Mouse (Mus musculus): ENCODE measurements around the gene Tcl1b3.
"Not testable (repeated sequence)": the region's sequence is repeated elsewhere in the genome, so short reads cannot be mapped to it uniquely, and the experiment has no call there.

The Tcl1b3 gene

DNA sequence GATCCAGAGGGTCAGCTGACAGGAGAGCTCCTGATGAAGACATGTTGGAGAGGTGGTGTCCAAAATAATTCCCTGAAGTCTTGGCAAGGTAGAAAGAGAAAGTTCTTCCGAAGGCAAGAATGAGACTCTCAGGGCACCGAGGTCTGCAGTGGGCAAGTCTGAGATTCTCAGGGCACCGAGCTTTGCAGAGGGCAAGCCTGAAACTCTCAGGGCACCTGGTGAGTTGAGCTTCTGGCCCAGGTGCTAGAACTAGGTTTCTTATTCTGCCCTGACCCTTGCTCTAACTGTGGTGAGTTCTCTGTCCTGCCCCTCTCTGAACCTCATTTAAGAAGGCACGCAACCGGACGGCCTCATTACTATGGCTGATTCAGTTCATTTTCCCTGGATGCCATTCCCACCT, at the start of gene Tcl1b3:
TSS of gene Tcl1b3 (plus strand) at position 301 of the 400 bp plus-strand sequence.
- not testable (repeated sequence) for DNase-seq (ENCODE audit: low spot score in 2 of 2)

DNA sequence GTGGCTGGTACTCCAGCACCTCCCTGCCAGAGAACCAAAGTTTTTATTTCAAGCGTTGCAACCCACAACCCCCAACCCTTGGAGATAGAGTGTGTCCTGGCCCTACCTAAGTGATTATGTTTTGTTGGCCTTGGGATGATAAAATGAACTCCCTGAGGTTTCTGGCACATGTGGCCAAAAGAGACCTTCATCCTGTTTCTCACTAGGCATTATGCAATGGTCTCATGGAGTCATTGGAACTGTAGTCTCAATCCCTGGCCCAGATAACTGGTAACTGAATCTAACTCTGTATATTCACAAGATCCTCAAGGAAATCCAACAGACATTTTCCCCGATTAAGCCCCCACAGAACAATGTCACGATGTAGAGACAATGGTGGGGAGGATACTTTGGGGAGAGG, 47.7 kb upstream of the Tcl1b3 start:
- DNase-seq (ENCODE audit: low spot score in 2 of 2), result no peak

DNA sequence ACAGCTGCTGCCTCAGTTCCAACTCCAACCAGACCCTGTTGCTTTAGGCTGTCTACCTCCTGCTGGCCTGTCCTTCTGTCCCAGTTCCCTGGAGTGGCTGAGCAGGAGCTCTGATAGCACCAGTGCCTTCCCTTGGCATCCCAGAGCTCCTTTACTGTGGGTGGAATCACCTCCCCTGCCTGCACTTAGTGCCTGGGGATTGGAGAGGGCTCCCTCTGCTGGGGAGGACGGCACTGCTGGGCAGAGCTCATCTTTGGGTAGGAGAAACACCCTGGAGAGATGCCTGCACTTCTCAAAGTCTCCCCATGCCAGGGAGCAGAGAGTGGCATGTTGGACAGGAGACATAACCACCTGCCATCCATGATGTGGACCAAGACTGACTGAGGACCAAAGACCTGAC, 45.9 kb upstream of the Tcl1b3 start:
- not testable (repeated sequence) for DNase-seq (ENCODE audit: low spot score in 2 of 2)

DNA sequence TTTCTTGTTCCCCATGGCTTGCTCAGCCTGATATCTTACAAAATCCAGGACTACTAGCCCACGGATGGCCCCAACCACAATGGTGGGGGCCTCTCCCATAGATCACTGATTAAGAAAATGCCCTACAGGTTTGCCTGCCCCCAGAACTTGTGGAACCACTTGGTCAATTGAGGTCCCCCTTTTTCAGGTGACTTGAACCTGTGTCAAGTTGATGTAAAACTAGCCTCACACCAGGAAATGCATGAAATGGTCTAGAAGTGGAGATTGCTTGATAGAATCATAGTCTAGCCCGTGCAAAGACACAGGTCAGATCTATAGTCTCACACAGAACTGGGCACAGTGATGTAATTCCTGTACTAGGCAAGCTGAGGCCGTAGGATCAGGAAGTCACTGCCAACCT, 45.1 kb upstream of the Tcl1b3 start, which contains the start of gene Tcl1b2:
TSS of gene Tcl1b2 (plus strand) at position 301 of the 400 bp plus-strand sequence.
- DNase-seq (ENCODE audit: low spot score in 2 of 2), result no peak

DNA sequence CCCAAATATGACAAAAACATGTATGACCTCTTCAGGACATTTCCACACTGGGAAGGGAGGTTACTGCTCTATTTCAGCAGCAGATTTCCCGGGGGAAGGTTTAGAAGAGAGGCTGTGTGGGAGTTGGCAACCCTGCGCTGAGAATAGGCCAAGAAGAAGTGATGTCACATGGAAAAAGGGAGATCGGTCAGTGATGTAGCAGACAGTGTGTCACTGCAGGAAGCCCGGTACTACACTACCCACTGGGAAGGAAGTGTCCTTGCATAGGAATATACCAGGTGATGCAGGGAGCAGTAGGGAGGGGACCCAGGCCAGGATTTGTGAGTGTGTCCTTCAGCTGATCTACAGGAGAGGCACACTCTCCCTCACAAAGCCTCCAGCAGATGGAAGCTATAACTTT, 35.6 kb upstream of the Tcl1b3 start:
- not testable (repeated sequence) for DNase-seq (ENCODE audit: low spot score in 2 of 2)

DNA sequence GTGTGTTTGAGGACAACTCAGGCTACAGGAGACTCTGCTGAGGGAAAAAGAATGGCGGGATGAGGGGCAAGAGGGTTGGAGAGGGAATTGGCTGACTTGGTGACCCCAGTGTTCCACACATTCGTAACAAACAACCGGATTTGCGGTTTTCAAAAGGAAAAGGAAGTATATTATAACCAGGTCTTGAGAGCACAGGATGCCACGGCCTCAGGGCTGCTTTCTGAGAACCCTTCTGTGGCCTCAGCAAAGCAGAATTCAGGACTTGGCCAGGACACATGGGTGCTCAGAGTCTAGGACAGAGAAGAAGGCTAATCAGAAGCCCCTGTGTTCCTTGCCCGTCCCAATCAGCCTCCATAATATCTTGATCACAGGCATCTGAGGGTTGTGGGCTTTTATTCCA, 32.0 kb upstream of the Tcl1b3 start:
- no peak for DNase-seq (ENCODE audit: low spot score in 2 of 2)

DNA sequence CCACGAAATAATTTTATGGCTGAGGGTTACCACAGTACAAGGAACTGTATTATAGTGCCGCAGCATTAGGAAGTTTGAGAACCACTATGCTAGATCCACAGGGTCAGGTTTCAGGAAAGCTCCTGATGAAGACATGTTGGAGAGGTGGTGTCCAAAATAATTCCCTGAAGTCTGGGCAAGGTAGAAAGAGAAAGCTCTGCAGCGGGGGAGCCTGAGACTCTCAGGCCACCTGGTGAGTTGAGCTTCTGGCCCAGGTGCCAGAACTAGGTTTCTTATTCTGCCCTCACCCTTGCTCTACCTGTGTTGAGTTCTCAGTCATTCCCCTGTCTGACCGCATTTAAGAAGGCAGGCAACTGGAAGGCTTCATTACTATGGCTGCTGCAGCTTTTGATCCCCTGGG, 31.5 kb upstream of the Tcl1b3 start, which contains the start of gene Tcl1b1:
TSS of gene Tcl1b1 (plus strand) at position 301 of the 400 bp plus-strand sequence.
- DNase-seq (ENCODE audit: low spot score in 2 of 2), result no peak

DNA sequence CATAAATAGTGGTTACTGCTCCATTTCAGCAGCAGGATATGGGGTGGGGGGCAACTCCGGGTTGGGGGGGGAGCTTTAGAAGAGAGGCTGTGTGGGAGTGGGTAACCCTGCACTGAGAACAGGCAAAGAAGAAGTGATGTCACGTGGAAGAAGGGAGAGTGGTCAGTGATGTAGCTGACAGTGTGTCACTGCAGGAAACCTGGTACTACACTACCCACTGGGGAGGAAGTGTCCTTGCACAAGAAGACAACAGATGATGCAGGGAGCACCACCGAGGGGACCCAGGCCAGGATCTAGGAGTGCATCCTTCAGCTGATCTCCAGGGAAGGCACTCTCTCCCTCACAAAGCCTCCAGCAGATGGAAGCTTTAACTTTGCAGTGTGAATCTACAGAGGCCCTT, 24.1 kb upstream of the Tcl1b3 start:
- DNase-seq (ENCODE audit: low spot score in 2 of 2), result no peak

DNA sequence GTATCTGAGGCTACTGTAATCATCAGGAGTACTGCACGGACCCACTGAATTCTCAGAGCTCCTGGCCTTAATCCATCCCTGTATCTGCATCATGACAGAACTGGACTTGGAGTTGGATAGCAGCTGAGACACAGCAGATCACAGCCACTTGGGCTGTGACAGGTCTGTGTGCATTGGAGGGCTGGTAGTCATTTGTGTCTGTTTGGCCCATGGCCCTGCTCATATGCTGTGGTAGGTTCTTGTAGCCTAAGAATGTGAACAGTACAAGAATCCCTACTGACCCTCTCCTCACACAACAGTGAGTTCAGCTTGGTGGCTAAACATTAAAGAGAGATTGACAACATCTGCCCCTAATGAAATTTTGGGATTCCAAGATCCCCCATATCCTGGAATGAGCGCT, 17.5 kb upstream of the Tcl1b3 start:
- no peak for DNase-seq (ENCODE audit: low spot score in 2 of 2)

DNA sequence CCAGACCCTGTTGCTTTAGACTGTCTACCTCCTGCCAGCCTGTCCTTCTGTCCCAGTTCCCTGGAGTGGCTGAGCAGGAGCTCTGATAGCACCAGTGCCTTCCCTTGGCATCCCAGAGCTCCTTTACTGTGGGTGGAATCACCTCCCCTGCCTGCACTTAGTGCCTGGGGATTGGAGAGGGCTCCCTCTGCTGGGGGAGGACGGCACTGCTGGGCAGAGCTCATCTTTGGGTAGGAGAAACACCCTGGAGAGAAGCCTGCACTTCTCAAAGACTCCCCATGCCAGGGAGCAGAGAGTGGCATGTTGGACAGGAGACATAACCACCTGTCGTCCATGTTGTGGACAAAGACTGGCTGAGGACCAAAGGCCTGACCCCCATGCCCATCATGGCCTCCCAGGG, 16.5 kb upstream of the Tcl1b3 start:
- DNase-seq (ENCODE audit: low spot score in 2 of 2), result peak; percentile 32 to 71

DNA sequence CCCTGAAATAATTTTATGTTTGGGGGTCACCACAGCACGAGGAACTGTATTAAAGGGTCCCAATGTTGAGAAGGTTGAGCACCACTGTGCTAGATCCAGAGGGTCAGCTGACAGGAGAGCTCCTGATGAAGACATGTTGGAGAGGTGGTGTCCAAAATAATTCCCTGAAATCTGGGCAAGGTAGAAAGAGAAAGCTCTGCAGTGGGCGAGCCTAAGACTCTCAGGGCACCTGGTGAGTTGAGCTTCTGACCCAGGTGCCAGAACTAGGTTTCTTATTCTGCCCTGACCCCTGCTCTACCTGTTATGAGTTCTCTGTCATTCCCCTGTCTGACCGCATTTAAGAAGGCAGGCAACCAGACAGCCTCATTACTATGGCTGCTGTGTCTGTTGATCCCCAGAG, 14.8 kb upstream of the Tcl1b3 start, which contains the start of gene Tcl1b5:
TSS of gene Tcl1b5 (plus strand) at position 301 of the 400 bp plus-strand sequence.
- not testable (repeated sequence) for DNase-seq (ENCODE audit: low spot score in 2 of 2)

DNA sequence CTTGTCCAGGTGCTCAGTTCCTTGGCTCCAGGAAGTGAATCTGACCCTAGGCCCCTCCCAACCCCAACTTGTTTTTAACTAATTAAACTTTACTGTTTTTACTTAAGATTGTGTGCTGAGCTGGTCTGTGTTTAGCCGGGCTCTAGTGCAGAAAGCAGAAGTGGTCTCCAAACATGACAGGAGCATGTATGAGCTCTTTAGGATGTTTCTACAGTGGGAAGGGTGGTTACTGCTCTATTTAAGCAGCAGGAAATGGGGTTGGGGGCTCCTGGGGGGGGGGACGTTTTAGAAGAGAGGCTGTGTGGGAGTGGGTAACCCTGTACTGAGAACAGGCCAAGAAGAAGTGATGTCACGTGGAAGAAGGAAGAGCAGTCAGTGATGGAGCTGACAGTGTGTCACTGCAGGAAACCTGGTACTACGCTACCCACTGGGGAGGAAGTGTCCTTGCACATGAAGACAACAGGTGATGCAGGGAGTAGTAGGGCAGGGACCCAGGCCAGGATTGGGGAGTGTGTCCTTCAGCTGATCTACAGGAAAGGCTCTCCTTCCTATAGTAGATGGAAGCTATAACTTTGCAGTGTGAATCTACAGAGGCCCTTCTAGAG, 9.7 kb upstream of the Tcl1b3 start:
- not testable (repeated sequence) for DNase-seq (ENCODE audit: low spot score in 2 of 2)

DNA sequence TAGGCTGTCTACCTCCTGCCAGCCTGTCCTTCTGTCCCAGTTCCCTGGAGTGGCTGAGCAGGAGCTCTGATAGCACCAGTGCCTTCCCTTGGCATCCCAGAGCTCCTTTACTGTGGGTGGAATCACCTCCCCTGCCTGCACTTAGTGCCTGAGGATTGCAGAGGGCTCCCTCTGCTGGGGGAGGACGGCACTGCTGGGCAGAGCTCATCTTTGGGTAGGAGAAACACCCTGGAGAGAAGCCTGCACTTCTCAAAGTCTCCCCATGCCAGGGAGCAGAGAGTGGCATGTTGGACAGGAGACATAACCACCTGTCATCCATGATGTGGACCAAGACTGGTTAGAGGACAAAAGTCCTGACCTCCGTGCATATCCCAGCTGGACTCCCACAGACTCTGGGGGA, 1.9 kb upstream of the Tcl1b3 start:
- DNase-seq (ENCODE audit: low spot score in 2 of 2), result not testable (repeated sequence)

DNA sequence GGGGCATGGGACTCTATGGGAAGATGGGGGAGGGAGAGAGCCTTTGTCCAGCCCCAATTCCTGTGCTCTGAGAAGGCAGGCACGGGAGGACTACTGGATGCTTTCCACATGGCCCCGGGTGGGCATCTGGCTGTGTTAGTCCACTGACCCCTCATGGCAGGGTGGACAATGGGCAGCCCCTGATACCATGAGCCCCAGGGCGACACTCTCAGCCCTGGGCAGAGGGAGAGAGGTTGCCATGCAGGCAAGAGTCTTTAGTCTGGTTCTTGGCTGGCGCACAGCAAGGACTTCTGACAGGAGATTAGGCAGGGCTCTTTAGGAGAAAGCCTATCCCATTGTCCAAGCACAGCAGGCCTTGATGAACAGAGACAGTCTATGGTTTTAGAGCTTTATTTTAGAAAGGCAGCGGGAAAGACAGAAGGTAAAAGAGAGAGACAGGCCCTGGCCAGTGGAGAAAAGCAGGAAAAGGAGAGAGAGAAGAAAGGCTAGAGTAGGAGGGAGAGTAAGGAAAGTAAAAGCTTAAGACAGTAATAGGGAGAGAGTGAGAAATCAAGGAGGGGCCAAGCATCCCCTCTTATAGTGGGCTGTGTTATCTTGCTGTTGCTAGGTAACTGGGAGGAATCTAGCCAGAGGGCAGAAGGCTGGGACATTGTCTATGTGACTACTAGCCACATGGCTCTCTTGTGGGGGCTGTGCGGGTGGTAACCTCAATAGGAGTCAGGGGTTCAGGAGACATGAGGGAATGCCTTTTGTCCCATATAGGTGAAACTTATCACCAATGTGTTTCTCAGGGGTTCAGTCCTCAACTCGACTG, 9.0 kb downstream of the Tcl1b3 start:
- DNase-seq (ENCODE audit: low spot score in 2 of 2), result not testable (repeated sequence)

DNA sequence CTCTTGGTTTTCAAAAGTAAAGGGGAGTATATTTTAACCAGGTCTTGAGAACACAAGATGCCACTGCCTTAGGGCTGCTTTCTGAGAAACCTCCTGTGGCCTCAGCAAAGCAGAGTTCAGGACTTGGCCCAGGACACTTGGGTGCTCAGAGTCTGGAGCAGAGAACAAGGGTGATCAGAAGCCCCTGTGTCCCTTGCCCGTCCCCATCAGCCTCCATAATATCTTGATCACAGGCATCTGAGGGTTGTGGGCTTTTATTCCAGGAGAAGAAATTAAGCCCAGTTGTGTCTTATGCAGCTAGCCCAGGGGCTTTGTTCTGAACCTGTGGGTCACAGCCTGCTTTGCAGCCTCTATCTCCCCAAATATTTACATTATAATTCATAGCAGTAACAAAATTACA, 10.8 kb downstream of the Tcl1b3 start, which contains the start of gene Tcl1b4:
TSS of gene Tcl1b4 (plus strand) at position 301 of the 400 bp plus-strand sequence.
- DNase-seq (ENCODE audit: low spot score in 2 of 2), result not testable (repeated sequence)

DNA sequence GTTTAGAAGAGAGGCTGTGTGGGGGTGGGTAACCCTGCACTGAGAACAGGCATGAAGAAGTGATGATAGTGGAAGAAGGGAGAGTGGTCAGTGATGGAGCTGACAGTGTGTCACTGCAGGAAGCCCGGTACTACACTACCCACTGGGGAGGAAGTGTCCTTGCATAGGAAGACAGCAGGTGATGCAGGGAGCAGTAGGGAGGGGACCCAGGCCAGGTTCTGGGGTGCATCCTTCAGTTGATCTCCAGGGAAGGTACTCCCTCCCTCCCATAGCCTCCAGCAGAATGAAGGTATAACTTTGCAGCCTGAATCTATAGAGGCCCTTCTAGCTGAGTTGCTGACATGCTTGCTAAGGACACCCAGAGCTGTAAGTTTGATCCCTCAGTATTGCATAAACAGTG, 16.2 kb downstream of the Tcl1b3 start:
- no peak for DNase-seq (ENCODE audit: low spot score in 2 of 2)

DNA sequence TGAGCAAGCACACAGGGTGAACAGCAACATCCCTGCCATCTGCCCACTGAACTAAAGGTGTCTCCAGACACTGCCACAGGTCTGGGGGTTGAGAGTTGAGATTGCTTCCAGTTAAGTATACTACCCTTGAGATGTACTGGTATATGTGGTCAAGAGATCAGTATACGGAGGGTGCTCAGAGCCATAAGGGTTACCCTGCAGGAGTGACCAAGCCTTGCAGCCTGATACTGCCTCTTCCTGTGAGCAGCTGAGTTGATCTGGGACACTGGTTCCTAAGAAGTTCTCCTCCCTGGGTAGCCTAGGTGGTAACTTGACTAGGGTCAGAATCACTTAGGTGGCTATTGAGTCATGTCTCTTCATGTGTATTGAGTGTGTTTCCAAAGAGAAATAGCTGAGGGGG, 17.6 kb downstream of the Tcl1b3 start:
- no peak for DNase-seq (ENCODE audit: low spot score in 2 of 2)

DNA sequence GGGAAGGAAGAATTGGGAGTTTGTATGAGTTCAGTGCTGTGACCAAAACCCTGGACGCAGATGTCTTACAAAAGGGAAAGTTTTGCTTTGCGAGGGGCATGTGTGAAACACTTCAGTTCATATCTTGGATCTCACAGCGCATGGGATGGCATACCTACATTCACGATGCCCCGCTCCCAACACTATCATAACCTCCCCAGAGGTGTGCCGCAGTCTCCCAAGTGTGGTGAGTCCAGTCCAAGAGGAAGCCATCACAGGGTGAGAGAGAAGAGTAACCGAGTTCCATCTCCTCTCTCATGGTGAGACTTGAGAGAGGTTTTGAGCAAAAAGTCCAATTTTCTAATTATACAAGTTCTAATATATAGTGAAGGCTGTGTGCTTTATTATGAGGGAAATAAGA, 18.4 kb downstream of the Tcl1b3 start:
- DNase-seq (ENCODE audit: low spot score in 2 of 2), result no peak

DNA sequence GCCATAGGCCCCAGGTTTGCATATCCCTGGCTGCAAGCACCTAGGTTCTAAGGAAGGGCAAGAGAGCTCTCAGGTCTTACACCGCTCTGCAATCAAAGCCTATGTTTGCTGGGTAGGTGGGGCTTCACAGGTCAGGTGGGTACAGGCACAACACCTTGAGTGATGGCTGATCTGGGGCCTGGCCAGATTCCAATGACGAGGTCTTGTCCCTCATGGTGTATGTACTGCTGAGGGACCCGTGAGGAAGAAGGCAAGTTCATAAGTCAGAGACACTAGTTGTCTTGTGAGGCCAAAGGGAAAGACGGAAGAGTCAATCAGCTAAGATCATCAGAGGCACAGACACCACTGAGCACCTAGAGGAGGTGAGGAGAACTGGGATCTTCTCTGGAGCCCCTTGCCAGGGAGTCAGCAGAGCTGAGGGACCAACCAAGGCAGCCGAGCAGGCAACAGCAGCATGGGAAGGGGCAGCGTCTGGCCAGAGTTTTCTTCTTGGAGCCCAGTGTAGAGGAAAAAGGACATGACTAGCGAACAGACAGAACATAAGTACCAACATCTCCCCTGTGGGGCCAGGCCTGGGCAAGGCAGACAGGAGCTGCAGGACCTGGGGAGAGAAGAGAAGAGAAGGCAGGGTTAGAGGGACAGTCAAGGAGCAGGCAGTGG, 26.4 kb downstream of the Tcl1b3 start:
- peak in 1 of 2 experiments; percentile 57 for DNase-seq (ENCODE audit: low spot score in 2 of 2)

DNA sequence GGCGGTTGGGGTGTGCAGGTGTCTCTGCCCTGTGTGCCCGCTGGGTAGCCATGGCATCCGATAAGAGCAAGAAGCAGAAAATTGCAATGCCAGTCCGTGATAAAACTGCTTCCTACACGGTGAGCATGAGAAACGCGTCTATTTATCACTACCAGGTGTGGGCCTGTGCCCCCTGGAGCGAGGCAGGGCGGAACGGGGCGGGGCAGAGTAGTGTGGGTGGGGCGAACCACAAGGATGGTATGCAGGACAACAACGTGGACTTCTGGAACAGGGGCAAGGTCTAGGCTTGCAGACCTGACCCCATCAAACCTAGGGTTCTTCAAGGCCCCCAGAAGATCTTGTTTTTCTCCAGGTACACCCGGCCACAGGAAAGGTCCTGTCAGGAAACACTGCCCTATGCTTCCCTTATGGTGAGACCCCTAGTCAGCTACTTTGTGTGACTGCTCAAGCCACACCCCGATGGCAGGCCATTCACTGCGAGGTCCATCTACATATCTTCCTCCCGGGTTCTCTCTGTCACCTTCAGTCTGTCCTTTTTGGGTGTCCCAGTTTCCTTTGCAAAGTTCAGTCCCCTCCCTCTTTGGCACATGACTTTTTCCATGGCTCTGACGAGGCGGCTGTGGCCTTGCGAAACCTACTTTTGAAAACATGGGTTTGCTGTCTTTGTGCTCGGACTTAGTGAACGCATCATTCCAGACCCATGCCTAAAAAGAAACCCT, 31.9 kb downstream of the Tcl1b3 start, which contains the start of gene Tcl1:
TSS of gene Tcl1 (minus strand) at position 193 of the 719 bp plus-strand sequence.
- DNase-seq (ENCODE audit: low spot score in 2 of 2), result no peak

DNA sequence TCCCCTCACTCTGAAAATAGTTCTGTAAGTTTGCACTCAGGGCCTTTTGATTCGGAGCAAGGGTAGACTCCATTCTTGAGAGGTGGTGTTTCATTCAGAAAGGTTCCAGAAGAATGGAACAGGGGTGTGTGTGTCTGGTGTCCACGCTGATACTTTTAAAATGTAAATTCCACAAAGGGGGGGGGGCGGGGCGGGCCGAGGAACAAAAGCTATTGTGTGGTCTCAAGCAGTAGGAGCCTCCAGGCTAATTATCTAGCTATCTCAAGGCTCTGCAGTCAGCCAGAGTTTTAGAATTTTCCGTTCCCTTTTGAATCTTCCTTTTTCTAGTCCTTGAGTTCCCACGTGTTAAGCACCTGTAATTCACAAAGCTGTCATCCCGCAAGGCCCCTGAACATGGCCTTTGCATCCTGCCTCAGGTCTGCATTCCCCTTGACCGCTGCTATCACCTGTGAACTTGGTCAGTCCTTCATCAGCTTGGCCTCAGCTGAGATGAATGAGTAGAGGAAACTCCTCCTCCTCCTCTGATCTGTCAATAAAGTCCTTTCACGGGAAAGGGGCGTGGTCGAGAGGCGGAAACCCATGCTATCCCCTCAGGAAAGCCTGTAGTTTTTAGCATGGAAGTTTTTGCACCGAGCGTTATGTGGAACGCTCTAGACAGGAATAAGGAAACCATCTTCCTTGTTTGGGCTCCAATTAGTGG, 33.9 kb downstream of the Tcl1b3 start:
- DNase-seq (ENCODE audit: low spot score in 2 of 2), result no peak

Measured in urinary bladder, postnatal 4 days (tissue).